Mouse (Mus musculus): ENCODE data around the gene Cib4.

The Cib4 gene

GRCm38 (mm10) chr5:30571820-30572219, 26.2 kb upstream of the Cib4 start:
- no peak for DNase-seq (ENCODE audit: low read depth, low spot score)

DNA sequence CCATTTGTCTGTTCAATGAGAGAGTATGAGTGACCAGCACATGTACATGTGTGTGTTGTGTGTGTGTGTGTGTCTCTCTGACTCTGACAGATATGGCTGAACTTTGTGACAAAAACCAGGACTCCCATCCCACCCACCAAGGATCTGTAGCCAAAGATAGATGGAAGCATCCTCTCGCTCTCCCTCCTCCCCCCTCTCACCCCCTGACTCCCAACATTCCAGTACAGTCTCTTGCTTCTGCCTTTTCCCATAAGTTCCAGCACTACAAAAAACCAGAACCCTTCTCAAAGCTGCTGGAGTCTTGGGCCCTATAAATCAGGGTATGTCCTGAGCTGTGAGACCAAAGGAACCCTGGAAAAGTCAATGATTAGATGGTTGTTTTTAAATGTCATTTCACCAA, 22.8 kb upstream of the Cib4 start:
- no peak for DNase-seq (ENCODE audit: low read depth, low spot score)

DNA sequence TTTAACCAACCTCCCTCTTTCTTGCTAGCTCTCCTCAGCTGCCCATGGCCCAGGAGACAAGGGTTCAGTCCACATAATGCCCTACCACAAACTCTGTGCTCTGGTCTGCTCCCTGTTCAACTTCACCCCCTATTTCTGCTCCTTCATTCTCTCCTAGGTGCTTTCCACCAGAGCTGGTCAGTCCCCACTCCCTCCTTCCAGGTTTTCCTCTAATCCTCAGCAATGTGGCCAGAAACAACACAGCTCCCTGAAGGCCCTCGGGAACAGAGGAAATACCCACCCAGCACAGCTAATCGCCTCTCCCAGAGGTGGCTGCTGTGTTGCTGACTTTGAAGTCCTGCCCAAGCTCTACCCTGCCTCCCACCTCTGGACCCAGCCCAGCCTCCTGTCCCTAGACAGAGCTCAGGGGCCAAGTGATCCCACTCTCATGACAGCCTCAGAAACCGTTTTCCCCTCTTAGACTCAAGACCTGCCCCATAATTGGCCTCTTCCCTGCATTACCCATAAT, 14.4 kb upstream of the Cib4 start:
- no peak for DNase-seq (ENCODE audit: low read depth, low spot score)

DNA sequence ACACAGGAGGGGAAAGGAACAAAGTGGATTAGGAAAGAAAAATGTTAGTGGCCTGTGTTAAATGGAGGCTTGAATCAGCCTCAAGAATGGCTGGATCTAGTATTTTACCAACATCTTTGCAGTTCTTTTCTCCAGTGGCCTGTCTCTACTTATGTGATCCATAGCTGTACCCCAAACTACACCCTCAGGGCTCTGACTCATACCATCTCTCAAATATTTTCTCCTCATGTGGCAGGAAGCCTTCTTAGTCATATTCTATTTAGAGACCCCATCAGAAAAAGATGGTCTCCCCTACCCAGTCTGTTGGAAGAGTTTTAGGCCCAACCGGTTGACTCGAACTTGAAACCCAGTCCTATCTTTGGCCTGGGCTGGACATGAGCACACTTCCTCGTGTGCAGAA, 13.8 kb upstream of the Cib4 start:
- DNase-seq (ENCODE audit: low read depth, low spot score): no peak

- no peak for DNase-seq (ENCODE audit: low read depth, low spot score)
Observed at GRCm38 (mm10) chr5:30556284-30556683, 10.6 kb upstream of the Cib4 start.

- no peak for DNase-seq (ENCODE audit: low read depth, low spot score)
Observed at GRCm38 (mm10) chr5:30554981-30555380, 9.3 kb upstream of the Cib4 start.

DNA sequence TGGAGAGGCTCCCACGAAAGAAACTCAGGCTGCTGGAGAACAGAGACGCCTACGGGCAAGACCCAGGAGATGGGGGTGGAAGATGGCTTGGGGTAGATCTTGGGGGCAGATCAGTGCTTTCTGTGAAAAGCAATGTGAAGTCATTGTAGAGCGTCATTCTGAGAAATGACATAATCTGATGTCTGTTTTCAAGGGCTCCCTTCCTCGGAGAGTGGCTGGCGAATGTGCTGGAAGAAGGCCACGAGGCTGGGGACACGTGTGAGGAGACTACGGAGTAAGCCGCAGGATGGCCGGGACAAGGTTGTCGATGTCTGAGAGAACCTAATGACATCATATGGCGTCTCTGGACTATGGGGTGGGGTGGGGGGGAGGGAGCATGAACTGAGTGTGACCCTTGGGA, 8.3 kb upstream of the Cib4 start:
- no peak for DNase-seq (ENCODE audit: low read depth, low spot score)

- no peak for DNase-seq (ENCODE audit: low read depth, low spot score)
Observed at GRCm38 (mm10) chr5:30552006-30552405, 6.4 kb upstream of the Cib4 start.

- DNase-seq (ENCODE audit: low read depth, low spot score): no peak
Observed at GRCm38 (mm10) chr5:30551022-30551638, 5.5 kb upstream of the Cib4 start.

- no peak for DNase-seq (ENCODE audit: low read depth, low spot score)
Observed at GRCm38 (mm10) chr5:30550334-30551021, 4.8 kb upstream of the Cib4 start.

DNA sequence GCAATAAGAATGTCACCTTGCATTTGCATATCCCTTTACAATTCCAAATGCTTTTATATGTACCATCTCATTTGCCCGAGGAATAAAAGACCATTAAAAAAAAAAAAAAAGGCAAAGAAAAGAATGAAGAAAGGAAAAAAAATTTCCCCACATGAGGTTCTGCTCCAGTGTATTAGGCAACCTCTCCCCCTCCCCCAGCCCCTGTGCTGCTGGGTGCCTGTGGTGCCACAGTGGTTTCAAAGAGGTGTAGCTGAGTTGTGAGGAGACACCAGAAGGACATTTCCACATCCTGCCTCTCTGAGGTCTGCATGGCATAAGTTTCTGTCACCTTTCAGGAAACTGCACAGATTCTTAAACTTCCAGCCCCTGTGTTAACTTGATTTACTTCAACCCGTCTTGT, 3.0 kb upstream of the Cib4 start:
- DNase-seq (ENCODE audit: low read depth, low spot score): no peak

- DNase-seq (ENCODE audit: low read depth, low spot score): no peak
Observed at GRCm38 (mm10) chr5:30536051-30536570, 9.5 kb downstream of the Cib4 start.

GRCm38 (mm10) chr5:30534637-30535036, 11.0 kb downstream of the Cib4 start:
- no peak for DNase-seq (ENCODE audit: low read depth, low spot score)

DNA sequence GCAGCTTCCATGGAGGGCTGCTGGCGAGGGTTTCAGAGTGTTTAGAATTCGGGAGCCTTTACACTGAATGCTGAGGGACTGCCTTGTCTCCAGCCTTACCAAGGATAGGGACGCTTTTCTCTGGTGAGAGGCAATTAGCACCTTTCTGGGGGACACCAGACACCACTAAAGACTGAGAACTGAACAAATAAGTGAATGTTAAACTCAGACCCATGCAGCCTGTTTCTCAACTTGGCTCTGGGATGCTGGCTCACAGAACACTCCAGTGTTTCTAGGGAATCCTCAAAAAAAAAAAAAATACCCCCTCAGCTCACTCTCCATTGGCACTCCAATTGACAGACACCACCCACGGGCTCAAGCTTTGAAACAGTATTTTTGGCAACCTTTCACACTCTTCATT, 16.7 kb downstream of the Cib4 start:
- DNase-seq (ENCODE audit: low read depth, low spot score): no peak

GRCm38 (mm10) chr5:30527129-30527528, 18.5 kb downstream of the Cib4 start:
- DNase-seq (ENCODE audit: low read depth, low spot score): peak; percentile 45

- DNase-seq (ENCODE audit: low read depth, low spot score): no peak
Observed at GRCm38 (mm10) chr5:30525920-30526836, 19.5 kb downstream of the Cib4 start.

GRCm38 (mm10) chr5:30524213-30524612, 21.4 kb downstream of the Cib4 start:
- no peak for DNase-seq (ENCODE audit: low read depth, low spot score)

- DNase-seq (ENCODE audit: low read depth, low spot score): no peak
Observed at GRCm38 (mm10) chr5:30523131-30523530, 22.5 kb downstream of the Cib4 start.

DNA sequence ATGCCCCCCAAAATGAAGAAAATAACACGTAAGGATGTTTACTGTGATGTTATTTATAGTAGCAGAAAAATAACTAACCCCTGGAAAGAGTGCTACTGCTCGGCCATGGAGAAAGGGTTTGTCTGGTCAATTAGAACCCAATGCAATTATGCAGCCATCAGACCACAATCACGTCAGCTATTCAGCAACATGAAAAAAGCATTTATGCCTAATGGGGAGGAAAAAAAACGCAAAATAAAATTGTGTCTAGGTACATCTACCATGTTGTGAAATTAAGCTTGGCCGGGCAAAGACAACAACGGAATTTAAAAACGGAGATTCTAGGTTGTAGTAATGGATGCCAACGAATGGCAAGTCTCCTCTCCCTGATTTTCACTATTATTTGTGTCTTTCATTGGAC, 23.2 kb downstream of the Cib4 start:
- DNase-seq (ENCODE audit: low read depth, low spot score): no peak

GRCm38 (mm10) chr5:30520214-30520732, 25.4 kb downstream of the Cib4 start:
- DNase-seq (ENCODE audit: low read depth, low spot score): no peak

- DNase-seq (ENCODE audit: low read depth, low spot score): no peak
Observed at GRCm38 (mm10) chr5:30519494-30519893, 26.1 kb downstream of the Cib4 start.

- no peak for DNase-seq (ENCODE audit: low read depth, low spot score)
Observed at GRCm38 (mm10) chr5:30518547-30518946, 27.1 kb downstream of the Cib4 start.
